Mouse (Mus musculus) embryonic fibroblast, embryonic 13.5 days (primary cell): ENCODE measurements around the gene Supt6.

ENCODE experiments used
- CTCF ChIP-seq: IDR thresholded peaks from 2 replicates; pipeline ENCODE4 v1.5.1; 2011; ENCODE audit warnings: mild to moderate bottlenecking, control low read depth, low read length, moderate library complexity, borderline replicate concordance; ENCODE audit not compliant: insufficient read depth
- POLR2A ChIP-seq: IDR thresholded peaks from 2 replicates; pipeline ENCODE4 v1.6.1; 2011; ENCODE audit warnings: low read depth, mild to moderate bottlenecking, control low read depth, low read length, moderate library complexity

DNA sequence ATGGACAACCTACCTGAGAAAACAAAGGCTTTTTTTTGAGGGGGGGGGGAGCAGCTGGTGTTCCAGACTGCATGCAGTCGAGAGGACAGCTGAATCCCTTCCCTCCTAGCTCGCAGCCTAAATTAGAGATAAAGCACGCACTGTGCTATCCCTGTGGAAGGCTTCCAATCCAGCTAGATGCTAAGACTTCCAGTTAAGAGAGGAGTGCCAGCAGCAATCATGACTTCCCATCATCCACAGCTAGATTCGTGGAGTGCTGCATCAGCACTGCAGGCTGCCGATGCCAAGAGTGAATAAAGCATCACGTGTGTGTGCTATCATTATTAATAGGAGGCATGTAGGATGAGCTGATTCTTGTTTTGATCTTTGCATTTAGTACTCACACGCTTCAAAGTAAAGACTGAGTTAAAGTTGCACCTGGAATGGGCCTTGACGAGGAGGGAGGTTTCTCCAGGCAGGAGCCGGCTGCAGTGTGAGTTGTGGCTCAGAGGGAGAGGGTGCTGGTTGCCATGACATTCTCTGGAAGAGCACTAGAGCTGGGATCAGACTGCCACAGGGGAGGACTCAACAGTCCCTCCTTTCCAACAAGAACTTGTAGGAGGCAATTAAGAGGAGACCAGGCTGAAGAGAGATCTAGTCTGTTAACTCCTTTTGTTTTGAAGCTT is 5.5 kb downstream of the Supt6 start:
- TF ChIP-seq CTCF (no peak), POLR2A (no peak)
